Mouse (Mus musculus) neural tube, embryonic 13.5 days (tissue): ENCODE results near the gene Taf1b. TPM values are rescaled to one million over a fixed set of nuclear protein-coding genes. Genes with fewer than 3 reads are reported as not detected.

Experiments
- ATAC-seq: fragments of 200-750 bp; cut with Nextera tagmentation; 2 replicates; pipeline ENCODE4 v1.8.0; 2017; ENCODE audit warnings: low read depth, mild to moderate bottlenecking, moderate TSS enrichment, moderate library complexity
- H3K27ac ChIP-seq: fragments of 300-500 bp; sonication (generic); replicated peaks from 2 replicates; pipeline ENCODE4 v1.5.1; 2015; ENCODE audit warnings: moderate library complexity, mild to moderate bottlenecking, inconsistent platforms
- H3K27me3 ChIP-seq: fragments of 300-500 bp; sonication (generic); 2 replicates; pipeline ENCODE4 v1.6.1; 2015; ENCODE audit warnings: mild to moderate bottlenecking, inconsistent platforms
- H3K36me3 ChIP-seq: fragments of 300-500 bp; sonication (generic); 2 replicates; pipeline ENCODE4 v1.6.1; 2015; ENCODE audit warnings: mild to moderate bottlenecking, inconsistent platforms
- H3K4me1 ChIP-seq: fragments of 300-500 bp; sonication (generic); replicated peaks from 2 replicates; pipeline ENCODE4 v1.6.1; 2015; ENCODE audit warnings: inconsistent platforms
- H3K4me2 ChIP-seq: fragments of 300-500 bp; sonication (generic); 2 replicates; pipeline ENCODE4 v1.6.1; 2015; ENCODE audit warnings: inconsistent platforms, mild to moderate bottlenecking, moderate library complexity
- H3K4me3 ChIP-seq: fragments of 300-500 bp; sonication (generic); 2 replicates; pipeline ENCODE4 v1.5.1; 2015; ENCODE audit warnings: mild to moderate bottlenecking, inconsistent platforms
- H3K9ac ChIP-seq: fragments of 300-500 bp; sonication (generic); 2 replicates; pipeline ENCODE4 v1.6.1; 2015; ENCODE audit warnings: moderate library complexity, mild to moderate bottlenecking, inconsistent platforms
- H3K9me3 ChIP-seq: fragments of 300-500 bp; sonication (generic); 2 replicates; pipeline ENCODE4 v1.6.1; 2016; ENCODE audit warnings: inconsistent platforms
- WGBS: fragments of 180-500 bp; shearing (Covaris S2); methylation state at CpG from one replicate; pipeline ENCODE4 v1.1.7; 2015; 5-methylcytosine and 5-hydroxymethylcytosine counted together
- polyA plus RNA-seq: library from polyadenylated mRNA; unstranded; fragments of >200 nt; fragmentation: Nextera tagmentation; extraction: Ambion mirVana; gene quantifications from 2 replicates; pipeline ENCODE4 v1.2.1, GENCODE M21; 2015

Gene Taf1b
- polyA plus RNA-seq, 1 experiment from 2014 or later: 33.8 TPM

- ATAC-seq: no peak
- Histone ChIP-seq H3K4me2 (no peak overlapping the region), H3K9ac (no peak overlapping the region), H3K27me3 (no peaks in the 10 kb centered on the region), H3K36me3 (no peaks in the 10 kb centered on the region), H3K4me1 (no peaks in the 10 kb centered on the region), H3K9me3 (no peaks in the 10 kb centered on the region), H3K4me3 (no peak overlapping the region), H3K27ac (no peak overlapping the region)
- 82% methylated on average over 7 of the region's 7 CpGs for WGBS
Observed at GRCm38 (mm10) chr12:24586193-24586592, 88.0 kb downstream of the Taf1b start.

GRCm38 (mm10) chr12:24590371-24590770 lies 92.2 kb downstream of the Taf1b start:
- H3K27ac ChIP-seq: no peak overlapping the region
- H3K9ac ChIP-seq: no peak overlapping the region
- no peak overlapping the region for H3K4me2 ChIP-seq
- no peak for ATAC-seq
- H3K36me3 ChIP-seq: no peaks in the 10 kb centered on the region
- no peaks in the 10 kb centered on the region for H3K27me3 ChIP-seq
- H3K9me3 ChIP-seq: no peaks in the 10 kb centered on the region
- 84% methylated on average over 7 of the region's 7 CpGs for WGBS
- H3K4me3 ChIP-seq: no peak overlapping the region
- H3K4me1 ChIP-seq: peaks cover 10% of the 10 kb centered on the region

GRCm38 (mm10) chr12:24592055-24592454 lies 93.9 kb downstream of the Taf1b start:
- Histone ChIP-seq H3K4me3 (no peak overlapping the region), H3K9ac (no peak overlapping the region), H3K27me3 (no peaks in the 10 kb centered on the region), H3K36me3 (no peaks in the 10 kb centered on the region), H3K4me1 (peaks cover 10% of the 10 kb centered on the region), H3K9me3 (no peaks in the 10 kb centered on the region), H3K27ac (no peak overlapping the region), H3K4me2 (no peak overlapping the region)
- WGBS: 84% methylated on average over 9 of the region's 9 CpGs
- no peak for ATAC-seq

- no peak for ATAC-seq
- H3K9ac ChIP-seq: peak overlapping the region; percentile 12; the same call in 1 of the 2 replicates
- H3K27me3 ChIP-seq: no peaks in the 10 kb centered on the region
- H3K9me3 ChIP-seq: no peaks in the 10 kb centered on the region
- 18% methylated on average over 22 of the region's 22 CpGs for WGBS
- H3K36me3 ChIP-seq: no peaks in the 10 kb centered on the region
- H3K4me2 ChIP-seq: peak overlapping the region; percentile 48
- H3K4me1 ChIP-seq: peaks cover 10% of the 10 kb centered on the region
- H3K27ac ChIP-seq: no peak overlapping the region
- peak overlapping the region; percentile 10; the same call in 1 of the 2 replicates for H3K4me3 ChIP-seq
Observed at GRCm38 (mm10) chr12:24592956-24593672, 95.0 kb downstream of the Taf1b start.

- Histone ChIP-seq H3K27ac (no peak overlapping the region), H3K4me3 (no peak overlapping the region), H3K27me3 (0 out of 2 replicates have a peak, but pooled peaks cover 3% of the 10 kb centered on the region), H3K4me1 (peaks cover 10% of the 10 kb centered on the region), H3K4me2 (no peak overlapping the region), H3K9me3 (no peaks in the 10 kb centered on the region), H3K9ac (no peak overlapping the region), H3K36me3 (no peaks in the 10 kb centered on the region)
- 80% methylated on average over 6 of the region's 6 CpGs for WGBS
- ATAC-seq: no peak
Observed at GRCm38 (mm10) chr12:24597376-24597775, 99.2 kb downstream of the Taf1b start.

GRCm38 (mm10) chr12:24599366-24599895 lies 101.3 kb downstream of the Taf1b start:
- Histone ChIP-seq H3K9ac (no peak overlapping the region), H3K36me3 (no peaks in the 10 kb centered on the region), H3K27me3 (0 out of 2 replicates have a peak, but pooled peaks cover 3% of the 10 kb centered on the region), H3K9me3 (no peaks in the 10 kb centered on the region), H3K27ac (no peak overlapping the region), H3K4me1 (no peaks in the 10 kb centered on the region), H3K4me3 (no peak overlapping the region), H3K4me2 (no peak overlapping the region)
- ATAC-seq: no peak
- 71% methylated on average over 8 of the region's 8 CpGs for WGBS

- Histone ChIP-seq H3K9ac (no peak overlapping the region), H3K27me3 (0 out of 2 replicates have a peak, but pooled peaks cover 3% of the 10 kb centered on the region), H3K4me2 (no peak overlapping the region), H3K4me3 (no peak overlapping the region), H3K27ac (no peak overlapping the region), H3K36me3 (no peaks in the 10 kb centered on the region), H3K4me1 (no peaks in the 10 kb centered on the region), H3K9me3 (no peaks in the 10 kb centered on the region)
- 87% methylated on average over 7 of the region's 7 CpGs for WGBS
- ATAC-seq: no peak
Observed at GRCm38 (mm10) chr12:24600074-24600473, 101.9 kb downstream of the Taf1b start.

- no peak overlapping the region for H3K27ac ChIP-seq
- peak; percentile 87 for ATAC-seq
- H3K9ac ChIP-seq: no peak overlapping the region
- no peak overlapping the region for H3K4me2 ChIP-seq
- H3K36me3 ChIP-seq: no peaks in the 10 kb centered on the region
- H3K4me3 ChIP-seq: no peak overlapping the region
- 0 out of 2 replicates have a peak, but pooled peaks cover 3% of the 10 kb centered on the region for H3K27me3 ChIP-seq
- no peaks in the 10 kb centered on the region for H3K4me1 ChIP-seq
- WGBS: 3% methylated on average over 9 of the region's 9 CpGs
- no peaks in the 10 kb centered on the region for H3K9me3 ChIP-seq
Observed at GRCm38 (mm10) chr12:24600806-24601205, 102.6 kb downstream of the Taf1b start.

- 28% methylated on average over 2 of the region's 2 CpGs for WGBS
- no peaks in the 10 kb centered on the region for H3K36me3 ChIP-seq
- no peak overlapping the region for H3K9ac ChIP-seq
- H3K4me3 ChIP-seq: no peak overlapping the region
- H3K4me1 ChIP-seq: no peaks in the 10 kb centered on the region
- no peak overlapping the region for H3K27ac ChIP-seq
- no peak overlapping the region for H3K4me2 ChIP-seq
- H3K27me3 ChIP-seq: 0 out of 2 replicates have a peak, but pooled peaks cover 3% of the 10 kb centered on the region
- ATAC-seq: no peak
- no peaks in the 10 kb centered on the region for H3K9me3 ChIP-seq
Observed at GRCm38 (mm10) chr12:24603266-24603665, 105.1 kb downstream of the Taf1b start.

GRCm38 (mm10) chr12:24606166-24606565 lies 108.0 kb downstream of the Taf1b start:
- WGBS: 66% methylated on average over 10 of the region's 10 CpGs
- H3K4me1 ChIP-seq: no peaks in the 10 kb centered on the region
- ATAC-seq: no peak

More at GRCm38 (mm10) chr12:24606166-24606565, 108.0 kb downstream of the Taf1b start:
- H3K4me3 ChIP-seq: no peak overlapping the region
- no peak overlapping the region for H3K9ac ChIP-seq
- no peaks in the 10 kb centered on the region for H3K36me3 ChIP-seq
- H3K27ac ChIP-seq: no peak overlapping the region
- no peak overlapping the region for H3K4me2 ChIP-seq
- 0 out of 2 replicates have a peak, but pooled peaks cover 1% of the 10 kb centered on the region for H3K27me3 ChIP-seq
- no peaks in the 10 kb centered on the region for H3K9me3 ChIP-seq
